Mouse (Mus musculus): ENCODE measurements around the gene Zmiz2. TPM values are rescaled to one million over a fixed set of nuclear protein-coding genes. Genes with fewer than 3 reads are reported as not detected.

Zmiz2 gene
- 44.5 TPM for polyA plus RNA-seq (2014; fragmentation: Illumina TruSeq; extraction: RNeasy Lipid Tissue Mini Kit (QIAGEN cat#74804); ENCODE audit: low read depth, low replicate concordance)

GRCm38 (mm10) chr11:6388726-6389413 is at the start of gene Zmiz2:
Gene Zmiz2 (plus strand): TSS chr11:6389074.

GRCm38 (mm10) chr11:6414751-6415550 is 26.1 kb downstream of the Zmiz2 start, which contains the start of gene Ppia:
Gene Ppia (plus strand): TSS chr11:6415443.

GRCm38 (mm10) chr11:6444077-6444853 is 55.4 kb downstream of the Zmiz2 start, which contains the start of gene H2afv:
Gene H2afv (minus strand): TSS chr11:6444443.

Other genes starting within 250 kb of the Zmiz2 start
- 0.19 TPM for gene A730071L15Rik, start 189.0 kb upstream of the Zmiz2 start, polyA plus RNA-seq (2014; fragmentation: Illumina TruSeq; extraction: RNeasy Lipid Tissue Mini Kit (QIAGEN cat#74804); ENCODE audit: low read depth, low replicate concordance)
- gene Nudcd3, start 188.7 kb upstream of the Zmiz2 start, polyA plus RNA-seq (2014; fragmentation: Illumina TruSeq; extraction: RNeasy Lipid Tissue Mini Kit (QIAGEN cat#74804); ENCODE audit: low read depth, low replicate concordance) = 39.9 TPM
- gene Npc1l1, start 158.9 kb upstream of the Zmiz2 start, polyA plus RNA-seq (2014; fragmentation: Illumina TruSeq; extraction: RNeasy Lipid Tissue Mini Kit (QIAGEN cat#74804); ENCODE audit: low read depth, low replicate concordance) = 1.2 TPM
- 36.3 TPM for gene Ddx56, start 121.3 kb upstream of the Zmiz2 start, polyA plus RNA-seq (2014; fragmentation: Illumina TruSeq; extraction: RNeasy Lipid Tissue Mini Kit (QIAGEN cat#74804); ENCODE audit: low read depth, low replicate concordance)
- 187 TPM for gene Tmed4, start 114.2 kb upstream of the Zmiz2 start, polyA plus RNA-seq (2014; fragmentation: Illumina TruSeq; extraction: RNeasy Lipid Tissue Mini Kit (QIAGEN cat#74804); ENCODE audit: low read depth, low replicate concordance)
- 143 TPM for gene Ogdh, start 97.4 kb upstream of the Zmiz2 start, polyA plus RNA-seq (2014; fragmentation: Illumina TruSeq; extraction: RNeasy Lipid Tissue Mini Kit (QIAGEN cat#74804); ENCODE audit: low read depth, low replicate concordance)
- 1,766 TPM for gene Ppia, start 26.4 kb downstream of the Zmiz2 start, polyA plus RNA-seq (2014; fragmentation: Illumina TruSeq; extraction: RNeasy Lipid Tissue Mini Kit (QIAGEN cat#74804); ENCODE audit: low read depth, low replicate concordance)
- 57.8 TPM for gene H2afv, start 55.4 kb downstream of the Zmiz2 start, polyA plus RNA-seq (2014; fragmentation: Illumina TruSeq; extraction: RNeasy Lipid Tissue Mini Kit (QIAGEN cat#74804); ENCODE audit: low read depth, low replicate concordance)
- 28.3 TPM for gene Purb, start 86.8 kb downstream of the Zmiz2 start, polyA plus RNA-seq (2014; fragmentation: Illumina TruSeq; extraction: RNeasy Lipid Tissue Mini Kit (QIAGEN cat#74804); ENCODE audit: low read depth, low replicate concordance)
- 5.7 TPM for gene Myo1g, start 131.9 kb downstream of the Zmiz2 start, polyA plus RNA-seq (2014; fragmentation: Illumina TruSeq; extraction: RNeasy Lipid Tissue Mini Kit (QIAGEN cat#74804); ENCODE audit: low read depth, low replicate concordance)
- 34.9 TPM for gene Ccm2, start 157.8 kb downstream of the Zmiz2 start, polyA plus RNA-seq (2014; fragmentation: Illumina TruSeq; extraction: RNeasy Lipid Tissue Mini Kit (QIAGEN cat#74804); ENCODE audit: low read depth, low replicate concordance)
- 2.1 TPM for gene Nacad, start 217.0 kb downstream of the Zmiz2 start, polyA plus RNA-seq (2014; fragmentation: Illumina TruSeq; extraction: RNeasy Lipid Tissue Mini Kit (QIAGEN cat#74804); ENCODE audit: low read depth, low replicate concordance)
- gene Tbrg4, start 237.0 kb downstream of the Zmiz2 start, polyA plus RNA-seq (2014; fragmentation: Illumina TruSeq; extraction: RNeasy Lipid Tissue Mini Kit (QIAGEN cat#74804); ENCODE audit: low read depth, low replicate concordance) = 23.7 TPM
- not detected for gene Wap, start 249.6 kb downstream of the Zmiz2 start, polyA plus RNA-seq (2014; fragmentation: Illumina TruSeq; extraction: RNeasy Lipid Tissue Mini Kit (QIAGEN cat#74804); ENCODE audit: low read depth, low replicate concordance)

All from adipose tissue, adult 10 weeks (tissue).